Mouse (Mus musculus): ENCODE data around the gene Hecw2. TPM values are rescaled to one million over a fixed set of nuclear protein-coding genes. Genes with fewer than 3 reads are reported as not detected.
A peak's percentile ranks its signal among the peaks of the same experiment; 100 is the strongest.

Gene Hecw2
- polyA plus RNA-seq, 1 experiment from 2014 or later, result 7.9 TPM

DNA sequence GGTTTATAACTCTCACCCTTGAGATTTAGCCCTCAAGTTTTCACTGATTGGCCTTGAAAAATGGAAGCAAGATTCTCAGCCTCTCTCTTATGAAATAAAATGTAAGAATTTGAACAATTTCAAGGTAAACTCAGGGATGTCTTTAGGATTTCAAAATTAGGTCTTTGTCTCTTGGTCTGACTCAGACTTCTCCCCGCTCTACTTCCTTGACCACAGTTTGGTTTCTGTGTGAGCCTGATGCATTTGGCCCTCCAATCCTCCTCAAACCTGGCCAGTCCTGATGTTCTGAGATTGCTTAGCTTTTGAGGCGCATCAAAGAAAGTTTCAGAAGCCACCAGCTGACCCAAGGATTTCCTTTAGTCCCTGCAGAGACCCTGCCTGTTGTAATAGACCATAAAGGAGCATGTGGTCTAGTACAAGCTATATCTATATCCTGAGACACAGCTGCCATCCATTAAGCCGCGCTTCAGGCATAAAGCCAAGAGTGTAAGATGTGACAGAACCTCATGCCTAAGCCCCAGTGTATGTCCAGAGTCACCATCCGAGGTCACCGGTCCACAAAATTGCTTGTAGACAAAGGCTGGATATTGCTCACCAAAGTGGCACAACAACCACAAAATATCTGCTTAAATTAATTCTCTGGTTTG, 185.4 kb downstream of the Hecw2 start:
- H3K9me3 ChIP-seq (ENCODE audit: control insufficient read depth, low read length), result no peaks in the 10 kb centered on the region
- H3K9ac ChIP-seq, result no peak overlapping the region
- no peaks in the 10 kb centered on the region for H3K27me3 ChIP-seq (ENCODE audit: control insufficient read depth, insufficient read depth, low read length)
- no peak for DNase-seq (ENCODE audit: low spot score)
- no peak for ATAC-seq (ENCODE audit: low FRiP score)
- H3K4me3 ChIP-seq (replicated peaks; ENCODE audit: low read length), result no peak overlapping the region
- 0 out of 2 replicates have a peak, but pooled peaks cover 6% of the 10 kb centered on the region for H3K4me1 ChIP-seq (replicated peaks; ENCODE audit: control insufficient read depth, insufficient read depth, low read length)
- H3K27ac ChIP-seq, result no peak overlapping the region
- no peaks in the 10 kb centered on the region for H3K36me3 ChIP-seq (replicated peaks; ENCODE audit: control insufficient read depth, insufficient read depth)
- WGBS, result 89% methylated on average over 6 of the region's 6 CpGs
- no peak overlapping the region for H3K4me2 ChIP-seq (replicated peaks)

DNA sequence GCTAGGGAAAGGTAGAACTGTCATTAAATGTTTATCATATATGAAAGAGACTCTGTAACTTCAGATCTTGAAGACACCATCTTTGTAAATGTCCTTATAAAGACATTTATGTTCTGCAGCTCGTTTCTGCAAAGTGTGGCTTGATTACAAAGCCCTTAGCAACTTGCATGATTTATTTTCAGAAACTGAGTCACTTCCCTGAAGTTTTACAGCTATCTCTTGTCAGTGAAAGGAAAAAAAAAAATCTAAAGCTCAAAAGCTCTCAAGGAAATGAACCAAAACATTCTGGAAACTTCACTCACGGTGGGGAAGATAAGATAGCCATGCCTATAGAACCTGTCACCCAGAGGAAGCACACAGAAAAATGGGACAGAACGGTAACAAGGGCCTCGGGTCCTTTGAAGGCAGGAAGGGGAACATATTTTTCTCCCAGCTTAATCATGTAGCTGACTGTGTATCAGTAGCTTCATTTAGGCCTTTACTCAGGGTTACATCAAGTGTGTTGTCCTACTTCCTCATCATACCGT, 189.0 kb downstream of the Hecw2 start:
- Histone ChIP-seq H3K36me3 (replicated peaks; ENCODE audit: control insufficient read depth, insufficient read depth) (no peaks in the 10 kb centered on the region), H3K27ac (no peak overlapping the region), H3K4me2 (replicated peaks) (no peak overlapping the region), H3K4me3 (replicated peaks; ENCODE audit: low read length) (no peak overlapping the region), H3K27me3 (ENCODE audit: control insufficient read depth, insufficient read depth, low read length) (no peaks in the 10 kb centered on the region), H3K9me3 (ENCODE audit: control insufficient read depth, low read length) (no peaks in the 10 kb centered on the region), H3K4me1 (replicated peaks; ENCODE audit: control insufficient read depth, insufficient read depth, low read length) (no peaks in the 10 kb centered on the region), H3K9ac (no peak overlapping the region)
- ATAC-seq (ENCODE audit: low FRiP score) (no peak), DNase-seq (ENCODE audit: low spot score) (no peak)
- WGBS, result 73% methylated on average over 5 of the region's 5 CpGs

DNA sequence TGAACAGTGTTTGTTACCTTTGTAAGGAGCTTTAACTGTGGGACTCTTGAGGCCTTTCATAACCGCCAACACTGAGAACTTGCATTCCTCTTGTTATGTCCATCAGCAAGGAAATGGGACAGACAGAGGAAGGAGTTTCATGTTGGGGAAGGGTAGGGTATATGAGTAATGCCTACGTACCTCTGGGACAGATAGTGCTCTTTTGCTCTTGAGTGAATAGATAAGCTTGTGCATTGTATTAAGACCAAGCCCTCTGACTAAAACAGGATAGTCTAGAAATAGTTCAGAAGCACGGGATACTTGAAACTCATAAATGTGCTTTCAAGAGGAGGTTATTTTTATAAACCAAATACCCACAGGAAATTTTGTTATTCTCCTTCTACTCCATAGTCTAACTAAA, 191.7 kb downstream of the Hecw2 start:
- no peaks in the 10 kb centered on the region for H3K36me3 ChIP-seq (replicated peaks; ENCODE audit: control insufficient read depth, insufficient read depth)
- ATAC-seq (ENCODE audit: low FRiP score) (no peak), DNase-seq (ENCODE audit: low spot score) (no peak)
- no peaks in the 10 kb centered on the region for H3K27me3 ChIP-seq (ENCODE audit: control insufficient read depth, insufficient read depth, low read length)
- no peaks in the 10 kb centered on the region for H3K9me3 ChIP-seq (ENCODE audit: control insufficient read depth, low read length)
- no peak overlapping the region for H3K27ac ChIP-seq
- H3K9ac ChIP-seq, result no peak overlapping the region
- H3K4me3 ChIP-seq (replicated peaks; ENCODE audit: low read length), result no peak overlapping the region
- H3K4me2 ChIP-seq (replicated peaks), result no peak overlapping the region
- H3K4me1 ChIP-seq (replicated peaks; ENCODE audit: control insufficient read depth, insufficient read depth, low read length), result no peaks in the 10 kb centered on the region
- 85% methylated on average over 3 of the region's 3 CpGs for WGBS

DNA sequence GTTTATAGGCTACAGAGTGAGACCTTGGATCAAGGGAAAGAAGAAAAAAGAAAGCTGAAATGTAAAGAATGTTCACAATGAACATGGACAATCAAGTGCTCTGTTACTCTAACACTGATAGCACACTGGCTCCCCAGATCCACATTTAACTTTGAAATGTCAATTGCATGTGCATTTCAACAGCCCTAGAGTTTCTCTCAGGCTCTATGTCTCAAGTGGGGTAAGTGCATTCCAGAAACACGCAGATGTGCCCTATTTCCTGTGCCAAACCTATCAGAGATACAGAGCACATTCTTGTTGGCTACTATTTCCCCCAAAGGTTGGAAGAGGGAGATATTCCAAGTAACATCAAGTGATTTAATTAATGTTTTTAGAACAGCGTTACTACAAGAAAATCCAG, 192.9 kb downstream of the Hecw2 start:
- no peak for ATAC-seq (ENCODE audit: low FRiP score)
- Histone ChIP-seq H3K4me3 (replicated peaks; ENCODE audit: low read length) (no peak overlapping the region), H3K27me3 (ENCODE audit: control insufficient read depth, insufficient read depth, low read length) (no peaks in the 10 kb centered on the region), H3K4me2 (replicated peaks) (no peak overlapping the region), H3K27ac (no peak overlapping the region), H3K4me1 (replicated peaks; ENCODE audit: control insufficient read depth, insufficient read depth, low read length) (no peaks in the 10 kb centered on the region), H3K36me3 (replicated peaks; ENCODE audit: control insufficient read depth, insufficient read depth) (no peaks in the 10 kb centered on the region), H3K9ac (no peak overlapping the region), H3K9me3 (ENCODE audit: control insufficient read depth, low read length) (no peaks in the 10 kb centered on the region)
- 91% methylated on average over 2 of the region's 2 CpGs for WGBS
- no peak for DNase-seq (ENCODE audit: low spot score)

DNA sequence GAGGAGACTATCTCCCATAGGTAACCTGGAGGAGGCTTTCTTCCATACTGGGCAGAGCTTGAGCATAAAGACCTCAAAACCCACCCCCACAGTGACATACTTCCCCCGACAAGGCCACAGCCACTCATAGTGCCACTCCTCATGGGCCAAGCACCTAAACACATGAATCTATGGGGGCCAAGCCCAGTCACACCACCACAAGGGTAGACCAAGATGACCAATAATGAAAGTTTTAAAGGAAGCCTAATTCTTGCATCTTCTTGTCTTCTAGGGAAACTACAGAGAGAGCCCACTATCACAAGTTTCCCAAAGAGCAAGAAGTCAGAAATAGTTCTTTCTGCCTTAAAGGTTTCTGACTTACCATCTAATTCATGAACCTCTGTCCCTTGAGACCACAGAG, 197.7 kb downstream of the Hecw2 start:
- Histone ChIP-seq H3K4me1 (replicated peaks; ENCODE audit: control insufficient read depth, insufficient read depth, low read length) (no peaks in the 10 kb centered on the region), H3K9ac (no peak overlapping the region), H3K36me3 (replicated peaks; ENCODE audit: control insufficient read depth, insufficient read depth) (no peaks in the 10 kb centered on the region), H3K9me3 (ENCODE audit: control insufficient read depth, low read length) (no peaks in the 10 kb centered on the region), H3K27ac (no peak overlapping the region), H3K4me3 (replicated peaks; ENCODE audit: low read length) (no peak overlapping the region), H3K4me2 (replicated peaks) (no peak overlapping the region), H3K27me3 (ENCODE audit: control insufficient read depth, insufficient read depth, low read length) (no peaks in the 10 kb centered on the region)
- DNase-seq (ENCODE audit: low spot score), result no peak
- no peak for ATAC-seq (ENCODE audit: low FRiP score)
- WGBS, result 93% methylated on average over 1 of the region's 1 CpGs

DNA sequence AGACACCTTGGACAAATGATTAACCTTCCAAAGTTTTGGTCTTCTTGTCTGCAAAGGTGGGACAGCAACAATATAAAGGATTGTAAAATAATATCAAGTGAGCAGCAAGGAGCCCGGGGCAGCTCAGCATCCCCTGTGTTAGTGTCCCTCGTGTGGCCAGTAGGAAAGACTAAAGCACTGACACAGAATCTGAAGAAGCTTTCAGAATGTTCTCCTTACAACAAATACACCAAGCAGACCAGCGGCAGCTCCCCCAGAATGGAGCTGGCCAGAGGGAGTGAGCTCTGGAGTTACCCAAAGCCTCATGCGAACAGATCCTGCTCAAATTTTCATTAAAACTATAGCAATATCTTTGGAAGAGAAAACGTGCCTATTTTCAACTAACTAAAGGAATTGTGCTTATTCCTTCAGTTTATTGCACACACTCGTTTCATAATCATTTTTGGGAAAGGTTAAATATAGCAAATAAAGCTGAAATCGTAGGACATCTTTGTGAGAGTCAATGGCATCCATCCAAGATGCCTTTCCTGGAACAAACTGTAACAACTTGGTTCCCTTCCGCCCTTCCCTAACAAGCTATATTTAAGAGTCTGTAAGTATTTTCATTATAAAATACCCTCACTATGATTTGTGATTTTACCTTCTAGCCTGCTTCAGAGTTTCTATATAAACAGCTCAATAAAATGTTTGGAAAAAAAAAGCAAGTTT, 208.6 kb downstream of the Hecw2 start:
- ATAC-seq (ENCODE audit: low FRiP score) (no peak), DNase-seq (ENCODE audit: low spot score) (no peak)
- Histone ChIP-seq H3K4me3 (replicated peaks; ENCODE audit: low read length) (no peak overlapping the region), H3K27me3 (ENCODE audit: control insufficient read depth, insufficient read depth, low read length) (no peaks in the 10 kb centered on the region), H3K9me3 (ENCODE audit: control insufficient read depth, low read length) (no peaks in the 10 kb centered on the region), H3K4me1 (replicated peaks; ENCODE audit: control insufficient read depth, insufficient read depth, low read length) (no peaks in the 10 kb centered on the region), H3K4me2 (replicated peaks) (no peak overlapping the region), H3K27ac (no peak overlapping the region), H3K9ac (no peak overlapping the region), H3K36me3 (replicated peaks; ENCODE audit: control insufficient read depth, insufficient read depth) (no peaks in the 10 kb centered on the region)
- 83% methylated on average over 8 of the region's 8 CpGs for WGBS

DNA sequence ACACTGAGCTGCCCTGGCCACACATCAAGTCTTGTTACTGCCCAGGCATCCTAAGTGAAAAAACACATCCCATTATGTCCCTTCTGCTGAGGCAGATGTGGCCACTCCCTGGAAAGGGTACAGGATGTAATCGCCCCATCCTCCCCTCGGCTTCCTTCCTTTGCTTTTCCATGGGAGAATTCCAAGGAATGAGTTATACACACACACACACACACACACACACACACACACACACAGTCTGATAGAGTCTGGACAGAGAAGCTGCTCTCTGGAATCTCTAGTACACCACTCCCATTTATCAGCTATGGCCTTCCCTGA, 216.5 kb downstream of the Hecw2 start:
- no peak for ATAC-seq (ENCODE audit: low FRiP score)
- H3K4me1 ChIP-seq (replicated peaks; ENCODE audit: control insufficient read depth, insufficient read depth, low read length), result no peaks in the 10 kb centered on the region
- 83% methylated on average over 2 of the region's 2 CpGs for WGBS

DNA sequence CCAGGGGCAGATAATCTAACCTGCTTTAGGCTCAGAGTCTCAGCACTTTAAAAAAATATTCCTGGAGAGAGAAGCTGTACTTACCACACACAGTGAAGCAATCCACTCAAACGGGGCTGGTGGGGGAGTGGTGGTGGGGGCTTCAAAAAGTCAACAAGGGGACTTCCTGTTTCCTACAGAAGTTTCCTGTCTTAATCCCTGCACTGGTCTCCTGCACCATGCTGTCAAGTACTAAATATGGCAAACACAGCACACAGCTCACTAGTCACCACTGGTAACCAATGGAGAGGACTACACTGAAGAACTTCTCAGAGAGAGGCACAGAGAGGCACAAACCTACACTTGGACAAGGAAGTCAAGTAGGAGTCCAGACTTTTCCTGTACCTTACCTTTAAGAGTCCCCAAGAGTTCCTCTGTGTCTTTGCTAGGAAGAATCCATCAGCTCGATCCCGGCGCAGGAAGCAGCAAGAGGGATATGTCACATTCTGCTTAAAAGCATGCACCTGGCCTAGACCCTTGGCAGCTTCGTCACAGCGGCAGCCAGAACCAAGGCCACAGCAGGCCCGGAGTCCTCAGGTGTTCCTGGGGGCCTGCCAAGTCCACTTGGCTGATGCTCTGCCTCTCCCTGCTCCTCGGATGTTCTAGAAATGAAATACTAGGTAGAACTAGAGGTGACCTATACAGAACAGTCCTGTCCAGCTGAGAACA, 217.0 kb downstream of the Hecw2 start:
- no peak for ATAC-seq (ENCODE audit: low FRiP score)
- H3K4me1 ChIP-seq (replicated peaks; ENCODE audit: control insufficient read depth, insufficient read depth, low read length), result no peaks in the 10 kb centered on the region
- no peak for DNase-seq (ENCODE audit: low spot score)
- no peaks in the 10 kb centered on the region for H3K36me3 ChIP-seq (replicated peaks; ENCODE audit: control insufficient read depth, insufficient read depth)
- H3K9ac ChIP-seq, result no peak overlapping the region
- WGBS, result 73% methylated on average over 8 of the region's 8 CpGs
- peak overlapping the region; percentile 43; the same call in 1 of the 2 replicates for H3K27ac ChIP-seq
- no peaks in the 10 kb centered on the region for H3K27me3 ChIP-seq (ENCODE audit: control insufficient read depth, insufficient read depth, low read length)
- H3K9me3 ChIP-seq (ENCODE audit: control insufficient read depth, low read length), result no peaks in the 10 kb centered on the region
- no peak overlapping the region for H3K4me3 ChIP-seq (replicated peaks; ENCODE audit: low read length)
- H3K4me2 ChIP-seq (replicated peaks), result no peak overlapping the region

More for the DNA sequence above, 216.5 kb downstream of the Hecw2 start:
- no peak overlapping the region for H3K4me3 ChIP-seq (replicated peaks; ENCODE audit: low read length)
- no peak for DNase-seq (ENCODE audit: low spot score)
- H3K27me3 ChIP-seq (ENCODE audit: control insufficient read depth, insufficient read depth, low read length), result no peaks in the 10 kb centered on the region
- H3K36me3 ChIP-seq (replicated peaks; ENCODE audit: control insufficient read depth, insufficient read depth), result no peaks in the 10 kb centered on the region
- H3K27ac ChIP-seq, result no peak overlapping the region
- no peaks in the 10 kb centered on the region for H3K9me3 ChIP-seq (ENCODE audit: control insufficient read depth, low read length)
- H3K9ac ChIP-seq, result no peak overlapping the region
- H3K4me2 ChIP-seq (replicated peaks), result no peak overlapping the region

DNA sequence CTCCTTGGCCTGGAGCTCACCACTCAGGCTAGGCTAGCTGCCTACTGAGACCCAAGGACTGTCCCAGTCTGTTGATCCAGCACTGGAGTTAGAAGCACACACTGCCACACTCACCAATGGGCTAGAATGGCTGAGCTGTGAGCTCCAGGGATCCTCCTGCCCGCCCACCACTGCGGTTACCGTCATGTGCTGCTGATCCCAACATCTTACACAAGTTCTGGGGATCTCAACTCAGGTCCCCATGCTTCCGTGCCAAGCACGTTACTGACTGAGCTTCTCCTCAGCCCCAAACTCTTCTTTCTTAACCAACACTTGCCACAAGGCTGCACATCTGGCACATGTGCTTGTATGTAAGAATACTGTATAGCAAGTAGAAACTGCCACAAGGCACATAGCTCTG, 218.2 kb downstream of the Hecw2 start:
- H3K9ac ChIP-seq, result no peak overlapping the region
- DNase-seq (ENCODE audit: low spot score) (no peak), ATAC-seq (ENCODE audit: low FRiP score) (no peak)

More for the DNA sequence above, 218.2 kb downstream of the Hecw2 start:
- Histone ChIP-seq H3K4me3 (replicated peaks; ENCODE audit: low read length) (no peak overlapping the region), H3K27me3 (ENCODE audit: control insufficient read depth, insufficient read depth, low read length) (no peaks in the 10 kb centered on the region), H3K9me3 (ENCODE audit: control insufficient read depth, low read length) (no peaks in the 10 kb centered on the region), H3K4me2 (replicated peaks) (no peak overlapping the region), H3K27ac (no peak overlapping the region), H3K4me1 (replicated peaks; ENCODE audit: control insufficient read depth, insufficient read depth, low read length) (no peaks in the 10 kb centered on the region), H3K36me3 (replicated peaks; ENCODE audit: control insufficient read depth, insufficient read depth) (no peaks in the 10 kb centered on the region)
- WGBS, result 95% methylated on average over 5 of the region's 5 CpGs

All from hindbrain, embryonic 14.5 days (tissue).